Mouse (Mus musculus): ENCODE data around the gene Frk.

GRCm38 (mm10) chr10:34508593-34508992, 25.4 kb downstream of the Frk start:
- TF ChIP-seq POLR2A (IDR thresholded peaks at IDR 0.05; ENCODE audit: extremely low read depth, insufficient read depth, low read length): no peak
- no peak for TF ChIP-seq CTCF (IDR thresholded peaks at IDR 0.05; ENCODE audit: low read depth, low read length)
